Comparison of ENCODE assay signal across 9 mouse cellular contexts in genomic region chr11:102780271-102780985, GRCm38 (mm10). TPM values are rescaled to one million over a fixed set of nuclear protein-coding genes. Genes with fewer than 3 reads are reported as not detected.
DNase-seq lines count a peak whose midpoint lies in the region; ATAC-seq and TF ChIP-seq lines count a peak whose summit lies in the region.
"Had no signal": no experiment of that assay in that cellular context is flagged by ENCODE, and none has a peak within 500 bp of the region (broad histone marks: within the 10 kb centered on the region; RNA-seq: fewer than 3 reads in every experiment).

No protein-coding gene starts in this region.

- ATAC-seq in lung, postnatal 0 days = peak; percentile 84
- ATAC-seq: liver, embryonic 12.5 days had no signal

- H3K9me3 ChIP-seq in lung, postnatal 0 days (ENCODE audit: low read length) = no peaks in the 10 kb centered on the region
- H3K9me3 ChIP-seq: liver, embryonic 12.5 days had no signal

- no peak overlapping the region for H3K4me3 ChIP-seq in lung, postnatal 0 days (ENCODE audit: low read depth, low read length)
- H3K4me3 ChIP-seq: liver, embryonic 12.5 days had no signal

- DNase-seq in heart, adult 11 months = peak; percentile 98
- DNase-seq in heart, postnatal 4 days = no peak
- DNase-seq in cerebellum, adult 9-11 months = peak; percentile 55
- peak; percentile 46 to 50 for DNase-seq in heart, postnatal 14 days
- DNase-seq in lung, postnatal 0 days (ENCODE audit: low spot score) = peak; percentile 75
- no peak for DNase-seq in urinary bladder, postnatal 4 days (ENCODE audit: low spot score in 2 of 2)
- no peak for DNase-seq in c-Kit-positive CD71-positive TER-119-positive erythroid progenitor cells, embryonic 14.5 days (ENCODE audit: low spot score)
- DNase-seq in urinary bladder, postnatal 25 days (ENCODE audit: low spot score) = no peak

- peak overlapping the region; percentile 82 for H3K27ac ChIP-seq in lung, postnatal 0 days (ENCODE audit: low read length)
- H3K27ac ChIP-seq: liver, embryonic 12.5 days had no signal

- no peak overlapping the region for H3K9ac ChIP-seq in lung, postnatal 0 days (replicated peaks; ENCODE audit: low read depth)
- H3K9ac ChIP-seq: liver, embryonic 12.5 days had no signal

- WGBS in lung, postnatal 0 days = 30% methylated on average over 10 of the region's 11 CpGs

- TF ChIP-seq EP300 in lung, postnatal 0 days (IDR thresholded peaks at IDR 0.05) = peak; percentile 85

- H3K4me1 ChIP-seq in lung, postnatal 0 days (ENCODE audit: insufficient read depth, low read depth, low read length) = peaks cover 11% of the 10 kb centered on the region

- intact Hi-C loops in heart, postnatal 14 days (cut with DNase I) = no loop called here

- no peak for TF ChIP-seq CTCF in lung, postnatal 0 days (IDR thresholded peaks at IDR 0.05)

- H3K27me3 ChIP-seq in lung, postnatal 0 days (replicated peaks; ENCODE audit: insufficient read depth, low read length) = no peaks in the 10 kb centered on the region

- no peaks in the 10 kb centered on the region for H3K36me3 ChIP-seq in lung, postnatal 0 days (ENCODE audit: insufficient read depth, low read length)
- H3K36me3 ChIP-seq: liver, embryonic 12.5 days had no signal

- H3K4me2 ChIP-seq in lung, postnatal 0 days (replicated peaks; ENCODE audit: low read depth, low read length) = no peak overlapping the region
- H3K4me2 ChIP-seq: liver, embryonic 12.5 days had no signal

RNA-seq across cellular contexts. Expression of gene Adam11, which starts 19.2 kb away (rescaled TPM):
- total RNA-seq in heart, postnatal 4 days (2021) = 1 to 10 TPM; 6.9 TPM
- 1 to 10 TPM; 4.0 to 4.4 TPM for total RNA-seq in heart, postnatal 14 days (2021)
- polyA plus RNA-seq in lung, postnatal 0 days (2015; fragmentation: Nextera tagmentation; extraction: Ambion mirVana) = 0.78 and 1.8 TPM in 2 replicates

RNA-seq across cellular contexts. Expression of gene Gjc1, which starts 39.1 kb away (rescaled TPM):
- total RNA-seq in heart, postnatal 4 days (2021) = 10 to 100 TPM; 78.3 to 83.0 TPM
- 10 to 100 TPM; 37.7 to 42.6 TPM for total RNA-seq in heart, postnatal 14 days (2021)
- polyA plus RNA-seq in lung, postnatal 0 days (2015; fragmentation: Nextera tagmentation; extraction: Ambion mirVana) = 35.9 and 37.0 TPM in 2 replicates

RNA-seq across cellular contexts. Expression of gene Higd1b, which starts 55.2 kb away (rescaled TPM):
- 1 to 10 TPM; 9.3 to 9.8 TPM for total RNA-seq in heart, postnatal 4 days (2021)
- total RNA-seq in heart, postnatal 14 days (2021) = 10 to 100 TPM; 20.4 to 25.4 TPM
- 111 and 138 TPM in 2 replicates for polyA plus RNA-seq in lung, postnatal 0 days (2015; fragmentation: Nextera tagmentation; extraction: Ambion mirVana)
- polyA plus RNA-seq: liver, embryonic 12.5 days had no signal

Comparison
In these comparisons a context has a peak if more than half of its experiments do, and no peak if none do; other contexts are left out.
1. DNase-seq: peak in heart, adult 11 months (single experiment), cerebellum, adult 9-11 months (single experiment), heart, postnatal 14 days (2 of 2) and lung, postnatal 0 days (single experiment); none in heart, postnatal 4 days (single experiment), urinary bladder, postnatal 4 days (0 of 2), c-Kit-positive CD71-positive TER-119-positive erythroid progenitor cells, embryonic 14.5 days (single experiment) and urinary bladder, postnatal 25 days (single experiment).